Mouse (Mus musculus) small intestine, adult 2 months (tissue): Measurements from ENCODE around the gene S100a11. TPM values are rescaled to one million over a fixed set of nuclear protein-coding genes. Genes with fewer than 3 reads are reported as not detected.
A peak's percentile ranks its signal among the peaks of the same experiment; 100 is the strongest.

Source experiments
- H3K27ac ChIP-seq: fragments of 200-500 bp; 2 replicates; pipeline ENCODE4 v1.5.1; 2012; ENCODE audit warnings: low read depth, low read length, control low read depth, inconsistent platforms; ENCODE audit not compliant: insufficient read depth
- H3K27me3 ChIP-seq: fragments of 200-500 bp; 2 replicates; pipeline ENCODE4 v1.6.1; 2012; ENCODE audit warnings: mild to moderate bottlenecking, moderate library complexity, low read length, inconsistent platforms; ENCODE audit not compliant: control insufficient read depth, insufficient read depth
- H3K36me3 ChIP-seq: fragments of 200-500 bp; 2 replicates; pipeline ENCODE4 v1.6.1; 2012; ENCODE audit warnings: mild to moderate bottlenecking, low read length, control low read depth, inconsistent platforms; ENCODE audit not compliant: control insufficient read depth, insufficient read depth
- H3K4me1 ChIP-seq: fragments of 200-500 bp; 2 replicates; pipeline ENCODE4 v1.6.1; 2012; ENCODE audit warnings: low read length, inconsistent platforms, mixed read lengths; ENCODE audit not compliant: control insufficient read depth, insufficient read depth, insufficient read length
- H3K4me3 ChIP-seq: fragments of 200-500 bp; 2 replicates; pipeline ENCODE4 v1.5.1; 2012; ENCODE audit warnings: low read depth, mild to moderate bottlenecking, control low read depth, inconsistent platforms, low read length, moderate library complexity
- CTCF ChIP-seq: fragments of 200-500 bp; IDR thresholded peaks from 2 replicates; pipeline ENCODE4 v1.5.1; 2012; ENCODE audit warnings: low read depth, mild to moderate bottlenecking, control low read depth, inconsistent platforms, low read length, moderate library complexity, mixed read lengths; ENCODE audit not compliant: insufficient replicate concordance, insufficient read length; ENCODE audit errors: extremely low read depth
- POLR2A ChIP-seq: fragments of 200-500 bp; IDR thresholded peaks from 2 replicates; pipeline ENCODE4 v1.6.1; 2012; ENCODE audit warnings: low read depth, mild to moderate bottlenecking, control low read depth, inconsistent platforms, low read length, moderate library complexity
- WGBS: fragments of 180-500 bp; shearing (Covaris S2); methylation state at CpG from one replicate; pipeline ENCODE4 v1.1.7; 2018; 5-methylcytosine and 5-hydroxymethylcytosine counted together
- polyA plus RNA-seq: library from polyadenylated mRNA; depleted of rRNA; stranded (reverse); fragments of >200 nt; gene quantifications from 2 replicates; pipeline ENCODE4 v1.2.3, GENCODE M21; 2012; rRNA removed

S100a11 gene
- polyA plus RNA-seq, 1 experiment, result 81.5 TPM

DNA sequence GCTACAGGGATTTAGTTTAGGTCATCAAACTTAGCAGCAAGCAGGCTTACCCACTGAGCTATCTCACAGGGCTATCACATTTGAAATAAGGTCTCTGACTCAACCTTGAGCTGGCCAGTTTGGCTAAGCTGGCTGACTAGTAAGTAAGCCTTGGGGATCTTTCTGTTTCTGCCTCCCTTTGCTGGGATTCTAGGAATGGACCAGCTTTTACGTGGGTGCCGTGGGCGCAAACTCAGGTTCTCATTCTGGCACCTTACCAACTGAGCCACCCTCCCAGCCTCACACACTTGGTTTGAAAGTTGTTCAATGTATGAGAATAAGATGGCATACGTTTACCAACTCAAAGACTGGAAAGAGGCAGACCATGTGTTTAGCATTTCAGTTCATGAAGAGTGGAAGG is 42.9 kb downstream of the S100a11 start:
- Histone ChIP-seq H3K4me1 (peaks cover 6% of the 10 kb centered on the region; the same call in 1 of the 2 replicates), H3K27ac (no peak overlapping the region), H3K36me3 (peaks cover 60% of the 10 kb centered on the region), H3K4me3 (no peak overlapping the region), H3K27me3 (no peaks in the 10 kb centered on the region)
- TF ChIP-seq POLR2A (no peak), CTCF (no peak)
- 94% methylated on average over 4 of the region's 4 CpGs for WGBS

DNA sequence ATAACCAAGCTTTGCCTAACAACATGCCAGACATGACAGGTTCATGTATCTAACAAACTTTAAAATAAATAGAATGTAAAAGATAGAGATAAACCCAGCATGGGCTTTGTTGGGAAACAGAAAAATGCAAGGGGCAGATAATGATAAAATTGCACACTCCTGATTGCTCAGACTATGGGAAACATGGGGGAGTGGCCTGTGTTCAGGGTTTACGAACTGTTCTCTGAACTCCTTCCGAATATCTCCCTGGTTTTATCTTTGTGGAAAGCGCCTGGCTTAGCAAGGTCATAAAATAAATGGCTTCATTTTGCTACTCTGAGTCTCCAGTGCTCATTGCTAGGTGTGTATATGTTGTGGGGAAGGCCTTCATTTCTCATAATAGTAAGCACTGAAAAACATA is 46.6 kb downstream of the S100a11 start:
- peaks cover 8% of the 10 kb centered on the region; the same call in 1 of the 2 replicates for H3K4me1 ChIP-seq
- H3K27ac ChIP-seq, result no peak overlapping the region
- H3K4me3 ChIP-seq, result no peak overlapping the region
- H3K27me3 ChIP-seq, result no peaks in the 10 kb centered on the region
- WGBS, result 29% methylated on average over 3 of the region's 3 CpGs
- TF ChIP-seq POLR2A, result no peak
- no peak for TF ChIP-seq CTCF
- peaks cover 31% of the 10 kb centered on the region for H3K36me3 ChIP-seq

DNA sequence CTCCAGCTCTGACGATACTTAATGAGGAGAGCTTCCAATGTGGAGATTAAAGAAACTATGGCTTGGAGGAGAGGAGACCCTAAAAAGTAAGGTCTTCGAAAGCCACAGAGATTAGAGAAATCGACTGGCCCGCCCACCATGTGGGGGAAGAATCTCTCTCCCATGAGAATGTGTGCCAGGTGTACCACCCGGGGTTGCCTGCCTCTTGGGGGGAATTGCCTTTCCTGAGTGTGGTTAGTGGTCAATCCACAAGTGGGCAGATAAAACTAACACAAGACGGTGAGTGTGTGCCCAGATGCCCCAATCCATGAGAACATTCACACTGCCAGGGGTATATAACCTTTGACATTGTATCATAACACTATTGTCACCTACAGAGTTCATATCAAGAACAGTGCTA is 47.4 kb downstream of the S100a11 start:
- H3K36me3 ChIP-seq, result peaks cover 22% of the 10 kb centered on the region
- H3K27ac ChIP-seq, result peak overlapping the region; percentile 26
- 79% methylated on average over 6 of the region's 6 CpGs for WGBS
- peaks cover 10% of the 10 kb centered on the region; the same call in 1 of the 2 replicates for H3K4me1 ChIP-seq
- H3K4me3 ChIP-seq, result no peak overlapping the region
- H3K27me3 ChIP-seq, result no peaks in the 10 kb centered on the region
- TF ChIP-seq CTCF, result no peak
- TF ChIP-seq POLR2A, result no peak

DNA sequence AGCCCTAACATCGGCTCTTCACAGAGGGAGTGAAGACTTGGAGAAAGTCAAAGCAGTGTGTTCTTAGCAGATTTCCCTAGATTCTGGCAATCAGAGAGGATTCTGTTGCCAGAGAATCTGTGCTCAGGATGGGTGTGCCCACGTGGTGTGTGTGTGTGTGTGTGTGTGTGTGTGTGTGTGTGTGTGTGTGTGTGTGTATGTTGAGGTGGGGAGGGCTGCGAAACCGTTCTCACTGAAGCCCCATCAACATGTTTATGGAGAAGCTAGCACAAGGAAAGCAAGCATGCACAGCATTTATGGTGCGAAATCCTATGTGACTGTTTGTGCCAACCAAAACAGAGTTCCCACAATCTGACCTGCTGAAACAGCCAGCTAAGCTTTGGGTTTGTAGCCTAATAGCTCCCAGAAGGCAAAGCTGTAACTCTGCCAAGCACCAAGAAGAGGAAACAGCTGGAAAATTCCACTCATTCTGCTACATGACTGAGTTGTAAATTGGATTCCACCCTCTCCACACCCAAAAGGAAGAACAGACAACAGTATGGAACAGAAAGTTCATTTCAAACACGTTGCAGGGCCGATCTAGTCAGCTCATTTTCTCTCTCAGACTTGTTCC is 48.2 kb downstream of the S100a11 start:
- TF ChIP-seq POLR2A (no peak), CTCF (no peak)
- Histone ChIP-seq H3K36me3 (peaks cover 14% of the 10 kb centered on the region), H3K4me3 (no peak overlapping the region), H3K27me3 (no peaks in the 10 kb centered on the region), H3K27ac (peak overlapping the region; percentile 99), H3K4me1 (peaks cover 10% of the 10 kb centered on the region; the same call in 1 of the 2 replicates)
- WGBS, result 13% methylated on average over 7 of the region's 7 CpGs

DNA sequence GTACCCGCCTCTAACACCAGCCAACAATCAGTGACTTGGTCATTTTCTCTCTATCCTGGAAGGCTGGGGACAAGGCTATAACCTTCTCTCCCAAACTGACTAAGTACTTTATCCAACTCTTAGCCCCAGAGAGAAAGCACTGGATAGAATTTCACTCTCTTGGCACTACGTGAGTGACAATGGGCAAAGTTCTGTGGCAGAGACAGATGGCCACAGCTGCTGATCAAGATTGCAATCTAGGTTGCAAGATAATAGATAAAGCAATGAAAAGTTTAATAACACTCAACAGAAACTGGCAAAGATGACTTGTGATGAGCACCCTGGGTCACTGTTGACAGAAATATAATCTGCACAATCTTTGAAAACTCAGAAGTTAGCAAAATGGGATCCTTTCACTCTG is 48.8 kb downstream of the S100a11 start:
- 7% methylated on average over 2 of the region's 2 CpGs for WGBS
- peaks cover 10% of the 10 kb centered on the region; the same call in 1 of the 2 replicates for H3K4me1 ChIP-seq
- peak overlapping the region; percentile 99 for H3K27ac ChIP-seq
- peaks cover 12% of the 10 kb centered on the region for H3K36me3 ChIP-seq
- H3K27me3 ChIP-seq, result no peaks in the 10 kb centered on the region
- TF ChIP-seq CTCF, result no peak
- no peak for TF ChIP-seq POLR2A
- no peak overlapping the region for H3K4me3 ChIP-seq

DNA sequence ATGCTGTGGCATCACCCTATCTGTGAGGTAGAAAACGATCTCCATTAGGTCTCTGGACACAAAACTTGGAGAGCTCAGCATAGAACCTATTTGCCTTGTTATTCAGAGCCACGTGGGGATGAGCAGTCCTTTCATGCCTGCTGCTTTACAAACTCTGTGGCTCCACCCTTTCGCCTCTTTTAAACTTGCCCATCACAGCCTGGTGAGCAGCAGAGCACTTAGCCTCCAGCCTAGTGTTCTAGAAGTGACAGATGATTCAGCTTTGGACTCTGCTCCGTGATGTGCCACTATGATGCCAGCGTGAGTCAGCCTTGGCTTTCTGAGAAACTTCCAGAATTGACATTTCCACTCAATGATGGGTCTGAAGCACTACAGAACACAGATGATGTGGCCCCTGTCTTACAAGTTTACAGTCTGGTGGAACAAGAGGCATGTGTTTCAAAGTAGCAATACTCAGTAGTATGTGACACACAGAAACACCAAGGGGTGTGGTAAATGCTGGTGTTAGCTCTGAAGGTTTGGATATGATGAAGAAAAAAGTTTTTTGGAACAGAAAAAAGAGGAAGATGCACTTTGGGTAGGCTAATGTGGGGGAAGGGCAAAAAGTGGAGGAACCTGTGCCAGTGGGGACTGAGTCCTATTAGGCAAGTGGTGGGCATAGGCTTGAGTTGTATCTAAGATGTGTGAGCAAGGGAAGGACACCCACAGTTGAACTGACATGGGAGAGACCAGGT is 51.9 kb downstream of the S100a11 start:
- Histone ChIP-seq H3K27ac (no peak overlapping the region), H3K36me3 (no peaks in the 10 kb centered on the region), H3K27me3 (no peaks in the 10 kb centered on the region), H3K4me3 (no peak overlapping the region), H3K4me1 (peaks cover 10% of the 10 kb centered on the region; the same call in 1 of the 2 replicates)
- WGBS, result 57% methylated on average over 5 of the region's 5 CpGs
- no peak for TF ChIP-seq POLR2A
- no peak for TF ChIP-seq CTCF

Other genes with a start within 250 kb of the S100a11 start
- not detected in 2 replicates for gene Flg, start 247.0 kb upstream of the S100a11 start, polyA plus RNA-seq
- gene Hrnr, start 200.7 kb upstream of the S100a11 start, polyA plus RNA-seq, result not detected in 2 replicates
- not detected in 2 replicates for gene Rptn, start 126.8 kb upstream of the S100a11 start, polyA plus RNA-seq
- gene Tchh, start 78.2 kb upstream of the S100a11 start, polyA plus RNA-seq, result 0.04 TPM in 1 of 2 replicates, not detected in the other
- not detected in 2 replicates for gene Tchhl1, start 51.7 kb upstream of the S100a11 start, polyA plus RNA-seq
- gene S100a10, start 34.6 kb downstream of the S100a11 start, polyA plus RNA-seq, result 43.4 and 172 TPM in 2 replicates
- not detected in 2 replicates for gene Tdpoz2, start 132.2 kb downstream of the S100a11 start, polyA plus RNA-seq
- not detected in 2 replicates for gene Tdpoz1, start 155.8 kb downstream of the S100a11 start, polyA plus RNA-seq
- gene Gm37596, start 172.6 kb downstream of the S100a11 start, polyA plus RNA-seq, result not detected in 2 replicates